Mouse (Mus musculus) right cerebral cortex, adult 18-20 months (tissue): ENCODE data around the gene Nat8l.
"Not testable (repeated sequence)": the region's sequence is repeated elsewhere in the genome, so short reads cannot be mapped to it uniquely, and the experiment has no call there.

ENCODE experiments used
- DNase-seq: peaks from one replicate; pipeline ENCODE4 v3.0.0; 2022; ENCODE audit warnings: mixed read lengths

Gene Nat8l

DNA sequence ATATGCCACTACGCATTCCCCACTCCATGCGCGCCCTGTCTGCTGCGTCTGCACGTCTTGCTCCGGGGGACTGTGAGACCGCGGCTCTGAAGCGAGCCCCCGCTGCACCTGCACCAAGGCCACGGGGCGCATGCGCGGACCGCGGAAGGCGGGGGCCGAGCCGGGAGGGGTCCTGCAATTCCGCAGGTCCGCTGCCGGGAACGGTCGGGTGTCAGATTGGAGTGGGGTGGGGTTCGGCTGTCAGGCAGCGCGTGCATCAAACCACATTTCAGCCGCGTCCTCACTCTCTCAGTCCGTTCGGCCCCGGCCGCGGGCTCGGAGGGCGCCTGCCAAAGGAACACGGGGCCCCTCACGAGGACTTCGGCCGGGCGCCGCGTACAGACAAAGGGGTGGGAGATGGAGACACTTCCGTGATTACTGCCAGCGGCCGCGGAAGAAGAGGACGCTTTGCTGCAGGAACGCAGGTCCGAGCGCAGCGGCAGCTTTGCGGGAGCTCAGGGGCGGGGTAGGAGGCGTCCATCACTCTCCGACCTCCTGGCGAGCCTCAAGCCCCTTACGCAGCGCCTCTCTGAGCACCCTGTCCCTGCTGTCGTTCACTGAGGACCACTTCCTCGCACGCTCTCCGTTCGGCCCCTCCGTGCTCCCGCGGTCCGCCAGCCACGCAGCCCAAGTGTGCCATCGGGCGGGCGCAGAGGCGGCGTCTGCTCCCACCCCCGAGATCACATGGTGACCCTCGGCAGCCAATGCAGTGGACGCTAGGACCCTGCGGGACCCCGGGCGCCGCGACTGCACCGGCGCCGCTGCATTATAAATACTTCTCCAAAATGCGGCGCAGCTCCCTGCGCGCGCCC is at the start of gene Nat8l:
Nat8l (plus strand) TSS at position 142 of the 851 bp plus-strand sequence.
- peak; percentile 92 for DNase-seq

- DNase-seq, result not testable (repeated sequence)
Observed at GRCm38 (mm10) chr5:33947035-33947434, 48.7 kb upstream of the Nat8l start.

DNA sequence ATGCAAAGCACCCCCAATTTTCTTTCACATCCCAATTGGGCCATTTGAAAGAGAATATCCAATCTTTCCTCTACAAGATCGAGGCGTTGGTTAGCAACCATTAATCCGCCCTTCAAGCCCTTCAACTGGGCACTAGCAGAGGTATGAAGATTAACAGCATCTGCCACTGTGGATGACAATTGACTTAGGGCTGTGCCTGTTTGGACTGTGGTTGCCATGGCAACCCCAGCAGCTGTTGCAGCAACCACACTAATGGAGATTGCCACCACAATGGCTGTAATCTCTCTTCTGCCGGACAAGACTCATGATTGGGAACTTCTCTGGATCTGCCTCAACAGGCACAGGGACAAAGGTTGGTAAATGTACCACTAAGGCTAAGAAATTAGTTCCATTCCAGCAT is 47.5 kb upstream of the Nat8l start:
- DNase-seq, result no peak

GRCm38 (mm10) chr5:33953471-33954185 is 42.2 kb upstream of the Nat8l start:
- DNase-seq, result peak; percentile 7

- peak; percentile 86 for DNase-seq
Observed at GRCm38 (mm10) chr5:33954354-33954753, 41.4 kb upstream of the Nat8l start.

- DNase-seq, result no peak
Observed at GRCm38 (mm10) chr5:33955868-33956267, 39.9 kb upstream of the Nat8l start.

- no peak for DNase-seq
Observed at GRCm38 (mm10) chr5:33959382-33959781, 36.4 kb upstream of the Nat8l start.

DNA sequence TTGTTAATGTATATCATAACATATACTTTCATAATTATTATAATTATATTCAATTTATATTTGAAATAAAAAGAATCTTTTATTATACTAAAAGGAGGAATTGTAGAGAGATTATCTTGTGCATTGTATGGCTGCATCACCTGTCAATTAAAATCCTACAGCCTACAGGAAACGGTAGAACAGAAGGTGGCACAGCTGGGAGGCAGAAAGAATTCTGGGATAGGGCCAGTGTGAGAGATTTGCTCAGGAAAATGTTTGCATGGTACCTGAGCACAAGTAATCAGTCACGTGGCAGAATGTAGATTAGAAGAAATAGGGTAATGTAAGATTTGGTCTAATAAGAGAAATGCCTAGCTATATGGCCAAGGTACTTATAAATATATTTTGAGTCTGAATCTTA is 21.0 kb upstream of the Nat8l start:
- DNase-seq, result no peak

GRCm38 (mm10) chr5:33976267-33976666 is 19.5 kb upstream of the Nat8l start:
- DNase-seq, result no peak

- DNase-seq, result no peak
Observed at GRCm38 (mm10) chr5:33982731-33983259, 13.0 kb upstream of the Nat8l start.

GRCm38 (mm10) chr5:33983309-33984121 is 12.3 kb upstream of the Nat8l start, which contains the start of gene Gm1673:
TSS of gene Gm1673 (plus strand) at chr5:33983433.
- peak; percentile 92 for DNase-seq

DNA sequence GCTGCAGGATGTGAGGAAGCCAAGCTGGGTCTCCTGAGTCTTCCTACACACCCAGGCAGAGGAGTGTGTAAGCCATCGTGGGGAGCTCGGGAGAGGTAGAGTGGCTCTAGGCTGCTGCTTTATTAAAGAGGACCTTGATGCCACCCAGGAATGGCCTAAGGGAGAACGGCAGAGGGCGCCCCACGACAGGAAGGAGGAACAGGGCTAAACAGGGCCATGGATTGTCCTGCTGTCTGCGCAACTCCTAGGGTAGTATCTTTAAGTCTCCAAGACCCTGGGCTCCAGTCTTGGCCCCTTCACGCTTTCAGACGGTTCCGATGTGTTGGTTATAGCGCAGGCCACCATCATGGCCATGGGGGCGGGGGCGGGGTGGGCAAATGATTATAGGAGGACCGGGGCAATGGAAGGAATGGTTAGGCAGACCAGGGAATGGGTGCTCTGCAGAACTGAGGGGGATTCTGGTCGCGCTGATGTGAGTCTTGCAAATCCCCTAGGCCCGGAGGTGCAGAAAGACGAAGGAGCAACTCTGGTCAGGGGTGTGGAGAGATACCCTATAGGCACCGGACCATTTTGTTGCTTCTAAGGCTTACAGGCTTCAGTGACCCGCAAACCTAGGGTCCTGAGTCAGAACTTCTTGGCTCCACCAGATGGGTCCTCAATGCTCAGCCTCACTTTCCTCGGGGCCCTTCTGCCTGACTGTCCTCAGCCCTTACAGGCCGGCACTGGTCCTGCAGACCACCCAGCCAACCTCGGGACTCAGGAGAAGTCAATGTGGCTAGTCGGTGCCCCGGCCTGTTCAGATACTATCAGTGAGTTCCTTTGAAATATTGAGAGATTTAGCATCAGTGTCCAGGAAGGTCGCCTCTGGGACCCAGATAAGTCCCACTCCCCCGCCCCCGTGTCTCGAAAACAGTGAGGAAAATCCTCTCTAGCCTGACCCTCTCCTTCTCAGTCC is 836 bp upstream of the Nat8l start:
- DNase-seq, result peak; percentile 63

DNA sequence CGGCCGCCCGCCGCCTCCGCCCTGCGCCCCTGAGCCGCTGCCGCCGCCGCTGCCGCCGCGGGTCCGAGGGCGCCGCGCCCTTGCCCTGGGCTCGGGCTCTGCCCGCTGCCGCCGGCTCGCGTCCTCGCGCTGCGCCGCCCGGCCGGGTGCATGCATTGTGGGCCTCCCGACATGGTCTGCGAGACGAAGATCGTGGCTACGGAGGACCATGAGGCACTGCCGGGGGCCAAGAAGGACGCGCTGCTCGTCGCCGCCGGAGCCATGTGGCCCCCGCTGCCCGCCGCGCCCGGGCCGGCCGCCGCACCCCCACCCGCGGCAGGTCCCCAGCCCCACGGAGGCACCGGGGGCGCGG is 886 bp downstream of the Nat8l start:
- DNase-seq, result no peak

DNA sequence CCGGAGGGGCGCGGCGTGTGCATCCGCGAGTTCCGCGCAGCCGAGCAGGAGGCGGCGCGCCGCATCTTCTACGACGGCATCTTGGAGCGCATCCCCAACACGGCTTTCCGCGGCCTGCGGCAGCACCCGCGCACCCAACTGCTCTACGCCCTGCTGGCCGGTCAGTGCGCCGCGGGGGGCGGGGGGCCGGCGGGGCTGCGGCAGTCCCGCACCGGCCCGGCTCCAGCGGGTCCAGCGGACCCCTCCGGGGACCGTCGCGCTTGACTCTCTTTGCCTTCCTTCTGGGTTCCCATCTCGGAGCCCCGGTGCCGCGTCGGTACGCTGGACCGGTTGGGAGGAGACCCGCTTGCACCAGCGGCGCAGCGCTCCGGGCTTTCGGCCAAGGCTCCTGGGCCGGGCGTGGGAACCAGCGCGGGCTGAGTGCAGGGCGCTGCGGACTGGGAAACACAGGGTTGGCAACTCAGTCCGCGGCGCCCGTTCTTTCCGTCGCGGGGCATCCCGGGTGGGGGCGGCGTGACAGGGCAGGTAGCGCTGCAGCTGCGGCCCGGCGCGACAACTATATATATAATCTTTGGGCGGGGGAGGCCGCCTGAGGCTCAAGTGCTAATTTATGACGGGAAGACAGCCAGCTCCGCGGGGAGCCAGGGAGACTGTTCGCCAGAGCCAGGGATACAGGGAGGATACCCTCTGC is 1.4 kb downstream of the Nat8l start:
- peak; percentile 83 for DNase-seq

DNA sequence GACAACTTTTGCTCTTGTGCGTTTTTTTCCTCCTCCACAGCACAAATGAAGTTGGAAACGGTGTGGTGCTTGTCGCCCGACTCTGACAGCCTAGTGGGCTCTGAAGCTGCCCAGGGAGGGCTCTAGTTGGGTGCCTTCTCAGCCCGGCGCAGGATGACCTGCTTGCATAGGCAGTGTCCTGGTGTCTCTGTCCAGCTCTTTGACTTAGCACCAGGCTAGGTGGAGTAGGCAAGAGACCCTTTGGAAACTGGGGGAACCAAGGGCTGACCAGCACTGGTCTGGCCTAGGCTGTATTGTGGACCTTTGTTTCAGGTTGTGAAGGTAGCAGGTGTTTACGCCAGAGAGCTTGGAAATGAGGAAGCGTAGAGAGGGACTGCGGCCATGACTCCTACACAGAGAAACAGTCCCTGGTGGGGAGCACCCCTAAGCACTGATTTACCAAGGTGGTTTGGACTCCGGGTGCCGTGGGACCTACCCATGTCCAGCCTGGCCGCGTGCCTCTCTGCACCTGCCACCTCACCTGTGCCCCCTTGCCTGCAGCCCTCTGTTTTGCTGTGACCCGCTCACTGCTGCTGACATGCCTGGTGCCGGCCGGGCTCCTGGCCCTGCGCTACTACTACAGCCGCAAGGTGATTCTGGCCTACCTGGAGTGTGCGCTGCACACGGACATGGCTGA is 2.2 kb downstream of the Nat8l start:
- DNase-seq, result no peak

- no peak for DNase-seq
Observed at GRCm38 (mm10) chr5:33998505-33998877, 2.7 kb downstream of the Nat8l start.

- no peak for DNase-seq
Observed at GRCm38 (mm10) chr5:33999466-34000090, 3.8 kb downstream of the Nat8l start.

GRCm38 (mm10) chr5:34000809-34001208 is 5.0 kb downstream of the Nat8l start:
- DNase-seq, result peak; percentile 61

GRCm38 (mm10) chr5:34001401-34001800 is 5.6 kb downstream of the Nat8l start:
- DNase-seq, result no peak

- DNase-seq, result no peak
Observed at GRCm38 (mm10) chr5:34002636-34003035, 6.9 kb downstream of the Nat8l start.
